Mouse (Mus musculus) c-Kit-positive CD71-positive TER-119-positive erythroid progenitor cells, embryonic 14.5 days (primary cell): ENCODE results near the gene Eefsec.

Source experiments
- DNase-seq: peaks from one replicate; pipeline ENCODE4 v3.0.0-alpha.2; 2013; ENCODE audit warnings: low spot score

The Eefsec gene

DNA sequence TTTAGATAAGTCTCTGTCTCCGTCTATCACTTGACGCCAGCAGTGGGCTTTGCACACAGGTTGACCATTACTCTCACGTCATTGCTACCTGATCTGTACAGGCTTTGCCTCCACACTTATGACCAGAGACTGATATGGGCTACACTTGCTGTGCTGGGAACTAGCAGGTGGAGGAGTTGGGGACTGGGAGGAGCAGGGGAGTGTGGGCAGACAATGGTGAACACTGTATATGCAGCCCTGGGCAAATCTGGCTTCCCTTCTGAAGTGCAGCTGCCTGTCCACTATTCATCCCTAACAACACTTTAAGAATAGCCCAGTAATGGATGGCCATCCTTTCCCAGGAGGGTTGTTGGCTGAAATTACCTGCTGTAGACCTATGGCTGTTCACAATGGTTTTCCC lies 103.4 kb downstream of the Eefsec start:
- no peak for DNase-seq

DNA sequence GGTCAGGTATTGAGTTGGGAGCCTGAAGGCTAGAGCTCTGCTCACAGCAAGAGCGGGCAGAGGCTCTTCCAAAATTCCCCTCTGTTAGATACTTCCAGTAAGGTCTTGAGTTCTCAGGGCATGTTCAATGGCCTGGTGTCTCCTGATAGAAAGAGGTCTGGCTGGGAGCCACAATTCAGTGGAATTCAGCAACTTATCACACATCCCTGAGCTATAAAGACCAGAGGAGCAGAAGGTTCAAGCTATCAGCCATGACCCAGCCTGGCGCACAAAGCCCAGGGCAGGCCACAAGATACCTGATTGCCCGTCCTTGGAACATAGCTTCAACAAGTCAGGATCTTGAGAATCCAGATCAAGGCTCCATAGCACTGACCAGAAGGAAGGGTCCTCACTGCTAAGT lies 105.2 kb downstream of the Eefsec start:
- no peak for DNase-seq

DNA sequence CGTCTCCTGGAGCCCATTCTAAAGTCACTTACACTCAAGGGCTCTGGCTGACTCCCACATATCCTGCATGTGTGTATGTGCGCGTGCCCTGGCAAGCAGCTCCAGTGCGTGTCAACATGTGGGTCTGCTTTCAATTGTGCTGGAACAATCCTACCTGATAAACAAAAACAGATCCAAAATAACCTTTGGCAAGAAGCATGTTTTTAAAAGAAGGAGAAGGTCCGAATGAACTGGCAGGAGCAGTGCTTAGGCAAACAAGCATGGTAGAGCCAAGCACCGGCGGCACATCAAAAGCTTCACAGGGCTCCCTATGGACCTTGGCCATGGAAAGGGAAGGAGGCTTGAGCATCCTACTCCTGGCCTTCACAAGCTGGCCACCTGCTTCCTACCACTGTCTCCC lies 105.6 kb downstream of the Eefsec start:
- no peak for DNase-seq

GRCm38 (mm10) chr6:88329336-88329735 lies 117.0 kb downstream of the Eefsec start:
- no peak for DNase-seq

DNA sequence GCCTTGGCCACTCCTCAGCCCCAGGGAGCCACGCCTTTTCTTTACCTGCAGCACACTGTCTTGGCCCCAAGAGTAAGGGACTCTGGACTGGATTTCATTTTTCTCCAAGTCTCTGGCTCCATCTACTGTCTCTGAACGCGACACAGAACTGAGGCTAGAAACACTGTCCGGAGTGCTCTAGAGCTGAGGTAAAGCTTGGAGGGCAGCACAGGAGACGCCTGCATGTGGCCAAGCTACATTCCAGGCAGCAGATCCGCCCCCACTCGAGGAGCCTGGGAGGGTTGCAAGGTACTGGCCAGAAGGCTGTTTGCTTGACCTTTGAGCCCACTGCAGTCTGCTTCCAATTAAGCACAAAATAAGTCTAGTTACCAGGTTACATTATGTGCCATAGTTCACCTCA lies 124.5 kb downstream of the Eefsec start:
- no peak for DNase-seq

DNA sequence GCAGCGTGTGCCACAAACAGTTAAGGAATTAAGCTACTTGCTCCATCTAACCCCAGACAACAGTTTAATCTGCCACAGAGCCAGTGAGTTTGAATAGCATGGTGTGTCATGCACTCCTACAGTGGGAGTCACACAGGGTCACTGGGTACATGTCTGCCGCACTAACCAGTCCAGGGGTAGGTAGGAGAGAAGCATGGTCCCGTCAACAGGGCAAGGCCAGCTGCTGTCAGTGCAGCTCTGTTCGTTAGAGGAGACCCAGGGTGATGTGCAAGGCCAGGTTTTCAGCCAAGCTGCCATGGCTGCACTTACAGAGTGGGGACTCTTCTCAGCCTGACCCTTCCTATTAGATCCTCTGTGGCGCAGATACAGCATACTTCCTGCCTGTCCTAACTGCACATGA lies 125.1 kb downstream of the Eefsec start:
- DNase-seq = no peak

- no peak for DNase-seq
These were observed 126.6 kb downstream of the Eefsec start for GRCm38 (mm10) chr6:88319735-88320134.

GRCm38 (mm10) chr6:88315295-88315694 lies 131.0 kb downstream of the Eefsec start:
- no peak for DNase-seq

DNA sequence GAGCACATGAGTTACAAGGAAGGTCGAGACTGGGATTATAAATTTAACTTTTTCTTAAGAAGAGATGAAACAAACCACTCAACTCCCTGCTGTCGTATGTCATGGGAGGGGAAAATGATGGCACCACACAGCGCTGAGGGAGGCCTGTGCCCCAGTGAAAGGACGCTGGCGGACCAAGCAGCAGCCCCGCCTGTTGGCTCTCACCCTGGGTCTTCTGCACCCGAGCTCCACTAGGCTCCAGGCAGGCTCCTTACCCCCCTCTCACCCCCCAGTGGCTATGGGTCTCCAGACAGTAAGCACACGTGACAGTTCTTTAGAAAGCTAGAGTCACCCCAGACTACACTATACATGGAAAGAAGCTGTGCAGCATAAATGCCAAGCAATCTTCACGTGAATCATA lies 132.4 kb downstream of the Eefsec start:
- no peak for DNase-seq

DNA sequence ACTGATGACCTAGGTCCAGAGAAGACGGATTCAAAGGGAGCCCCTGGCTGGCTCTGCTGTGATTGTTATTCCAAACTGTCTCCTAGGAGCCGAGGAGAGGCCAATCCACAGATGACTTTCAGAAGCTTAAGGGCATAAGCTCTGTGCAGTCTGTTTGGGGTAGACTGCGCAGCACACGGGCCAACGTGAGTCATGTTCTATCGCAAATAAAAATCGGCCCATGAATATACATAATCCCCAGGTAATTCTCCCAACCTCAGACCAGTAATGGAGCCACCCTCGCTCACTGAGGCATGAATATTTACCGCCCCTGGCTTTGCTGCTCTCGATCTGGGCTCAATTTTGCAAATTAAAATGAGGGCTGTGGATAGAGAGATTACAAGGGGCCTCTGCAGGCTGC lies 134.7 kb downstream of the Eefsec start:
- no peak for DNase-seq

- no peak for DNase-seq
These were observed 140.1 kb downstream of the Eefsec start for GRCm38 (mm10) chr6:88306100-88306746.

- DNase-seq = no peak
These were observed 145.1 kb downstream of the Eefsec start for GRCm38 (mm10) chr6:88301234-88301633.

GRCm38 (mm10) chr6:88299491-88299890 lies 146.8 kb downstream of the Eefsec start:
- DNase-seq = no peak

DNA sequence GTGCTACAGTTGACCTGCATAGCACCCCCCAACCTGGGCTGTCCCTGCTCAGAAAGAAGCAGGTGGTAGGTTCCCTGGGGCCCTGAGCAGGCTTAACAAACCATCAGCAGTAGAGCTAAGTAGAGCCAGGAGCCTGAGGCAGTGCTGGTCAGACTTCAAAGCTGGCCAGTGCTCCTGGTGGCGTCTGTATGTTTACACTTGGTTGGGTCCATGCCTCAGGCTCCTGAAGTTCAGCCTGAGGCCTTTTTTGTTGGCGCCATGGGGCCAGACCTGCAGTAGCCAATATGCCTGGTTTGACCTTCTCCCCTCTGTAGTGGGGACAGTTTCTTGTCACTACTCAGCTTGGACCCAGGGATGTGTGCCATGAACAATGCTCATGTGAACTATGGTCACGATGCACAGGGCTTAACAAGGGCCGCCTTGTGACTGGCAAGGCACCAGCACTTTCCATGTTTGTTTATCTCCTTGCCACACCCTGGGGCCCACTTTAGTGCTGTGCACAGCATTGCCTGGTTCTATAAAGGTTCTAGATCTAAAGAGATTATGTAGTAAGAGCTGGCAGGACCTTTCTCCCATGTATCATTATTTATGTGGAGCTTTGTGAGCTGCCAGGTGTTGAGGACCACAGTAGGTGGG lies 153.9 kb downstream of the Eefsec start:
- DNase-seq = peak; percentile 40

DNA sequence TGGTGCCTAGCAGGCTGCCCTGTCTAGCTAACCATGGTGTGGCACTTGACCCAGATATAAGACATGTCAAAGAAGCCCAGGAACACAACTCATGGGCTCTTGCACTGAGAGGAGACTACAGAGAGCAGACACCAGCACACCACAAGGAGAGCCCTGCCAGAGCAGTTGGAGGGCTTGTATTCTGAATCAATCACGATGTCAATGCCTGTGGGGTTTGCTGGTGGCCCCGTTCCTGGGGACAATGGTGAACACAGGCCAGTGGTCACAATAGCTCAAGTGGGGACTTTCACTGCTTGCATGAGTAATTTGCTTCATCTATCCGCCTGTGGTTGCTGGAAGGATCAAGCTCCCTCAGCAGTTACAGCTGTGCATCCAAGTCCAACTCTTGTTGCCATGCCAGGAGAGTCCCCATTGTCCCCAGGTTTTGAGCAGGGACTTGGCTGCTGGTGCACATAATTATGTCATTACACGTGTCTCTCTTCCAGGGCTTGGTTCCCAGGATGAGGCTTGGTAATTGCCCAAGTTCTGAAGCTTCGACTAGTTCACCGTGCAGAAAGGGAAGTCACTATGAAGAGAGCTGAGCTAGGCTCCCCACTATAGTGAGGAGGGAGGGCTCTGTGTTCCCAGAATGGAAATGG lies 156.1 kb downstream of the Eefsec start:
- no peak for DNase-seq

GRCm38 (mm10) chr6:88278141-88278540 lies 168.2 kb downstream of the Eefsec start:
- no peak for DNase-seq

DNA sequence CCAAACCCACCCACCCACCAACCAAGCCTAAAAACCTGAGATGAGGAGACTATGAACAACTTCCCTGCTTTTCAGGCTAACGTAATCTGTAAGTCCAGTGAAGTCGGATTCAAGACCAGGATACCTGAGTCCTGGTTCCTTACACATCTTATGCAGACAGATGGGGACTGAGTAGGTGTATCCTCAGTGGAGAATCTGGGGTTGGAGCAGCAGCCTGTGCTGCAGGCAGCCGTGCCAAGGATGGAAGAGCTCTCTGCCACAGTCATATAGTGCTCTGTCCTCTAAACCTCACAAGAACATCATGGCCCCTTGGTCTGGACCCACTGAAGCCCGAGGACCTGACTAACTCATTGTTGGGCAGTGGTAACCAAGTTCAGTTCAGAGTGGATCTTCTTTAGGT lies 169.1 kb downstream of the Eefsec start:
- no peak for DNase-seq

GRCm38 (mm10) chr6:88276221-88276620 lies 170.1 kb downstream of the Eefsec start:
- no peak for DNase-seq

DNA sequence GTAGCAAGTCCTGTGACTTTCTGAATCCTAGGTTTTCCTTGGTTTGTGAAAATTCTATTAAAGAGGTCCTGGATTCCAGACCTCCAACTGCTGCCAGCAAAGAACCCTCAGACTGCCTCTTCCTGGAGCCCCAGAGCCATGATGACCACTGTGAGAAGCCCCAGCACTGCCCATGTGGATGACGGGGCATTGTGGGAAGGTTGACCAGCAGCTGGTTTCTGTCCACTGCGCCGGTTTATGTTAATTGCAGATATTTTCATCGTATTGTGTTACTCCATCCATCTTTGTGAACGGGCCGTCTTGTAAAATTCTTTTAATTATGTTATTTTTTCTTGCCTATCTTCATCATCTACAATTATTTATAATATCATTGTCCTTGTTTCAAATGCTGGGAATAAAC lies 171.7 kb downstream of the Eefsec start:
- no peak for DNase-seq

- DNase-seq = no peak
These were observed 178.4 kb downstream of the Eefsec start for GRCm38 (mm10) chr6:88267970-88268369.

DNA sequence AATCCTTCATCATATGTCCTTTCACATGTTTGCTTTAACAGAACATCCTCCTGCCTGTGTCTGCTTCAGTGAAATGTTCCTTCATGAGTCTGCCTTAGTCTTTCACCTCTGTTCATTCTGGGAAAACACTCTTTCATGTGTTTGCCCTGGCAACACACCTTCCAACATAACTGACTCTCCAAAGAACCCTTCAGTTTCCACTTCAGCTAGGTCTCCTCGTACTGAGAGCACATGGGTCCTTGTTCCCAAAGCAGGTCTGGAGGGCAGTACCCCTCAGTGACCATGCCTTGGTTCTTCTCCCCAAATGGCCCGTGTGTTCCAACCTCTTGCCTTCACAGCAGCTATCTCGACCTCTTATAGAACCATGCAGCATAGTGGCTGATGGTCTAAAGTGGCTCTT lies 179.3 kb downstream of the Eefsec start:
- DNase-seq = no peak

- DNase-seq = no peak
These were observed 180.3 kb downstream of the Eefsec start for GRCm38 (mm10) chr6:88266055-88266454.

GRCm38 (mm10) chr6:88265355-88265754 lies 181.0 kb downstream of the Eefsec start:
- no peak for DNase-seq

GRCm38 (mm10) chr6:88262160-88262559 lies 184.2 kb downstream of the Eefsec start:
- no peak for DNase-seq
